Mouse (Mus musculus): ENCODE results near the gene Tusc2.
"Not testable (repeated sequence)": the region's sequence is repeated elsewhere in the genome, so short reads cannot be mapped to it uniquely, and the experiment has no call there.

Gene Tusc2

GRCm38 (mm10) chr9:107568331-107569261 is 5.5 kb downstream of the Tusc2 start:
- peak; percentile 73 to 80 for DNase-seq (ENCODE audit: low spot score in 2 of 2)

DNA sequence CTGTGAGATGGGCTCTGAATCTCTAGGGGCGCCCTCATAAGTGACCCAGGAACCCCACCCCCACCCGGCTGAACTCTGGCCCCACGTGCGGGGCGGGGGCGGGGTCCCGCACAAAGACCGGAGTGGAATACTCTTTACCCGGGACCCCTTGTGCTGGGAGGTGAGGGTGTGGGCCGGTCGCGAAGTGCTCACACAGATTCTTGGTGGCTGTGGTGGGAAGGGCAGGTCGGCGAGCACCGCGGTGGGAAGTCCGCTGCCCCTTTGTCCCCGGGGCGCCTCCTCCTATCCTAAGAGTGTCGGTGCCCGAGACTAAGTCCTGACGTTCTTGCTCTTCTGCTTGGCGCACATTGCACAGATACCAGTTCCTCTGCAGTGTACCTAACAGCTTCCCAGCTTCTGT is 6.2 kb downstream of the Tusc2 start:
- DNase-seq (ENCODE audit: low spot score in 2 of 2), result no peak

- no peak for DNase-seq (ENCODE audit: low spot score in 2 of 2)
Measured at GRCm38 (mm10) chr9:107570016-107570415, 7.0 kb downstream of the Tusc2 start.

- no peak for DNase-seq (ENCODE audit: low spot score in 2 of 2)
Measured at GRCm38 (mm10) chr9:107570845-107571244, 7.8 kb downstream of the Tusc2 start.

- DNase-seq (ENCODE audit: low spot score in 2 of 2), result no peak
Measured at GRCm38 (mm10) chr9:107571534-107572326, 8.7 kb downstream of the Tusc2 start.

DNA sequence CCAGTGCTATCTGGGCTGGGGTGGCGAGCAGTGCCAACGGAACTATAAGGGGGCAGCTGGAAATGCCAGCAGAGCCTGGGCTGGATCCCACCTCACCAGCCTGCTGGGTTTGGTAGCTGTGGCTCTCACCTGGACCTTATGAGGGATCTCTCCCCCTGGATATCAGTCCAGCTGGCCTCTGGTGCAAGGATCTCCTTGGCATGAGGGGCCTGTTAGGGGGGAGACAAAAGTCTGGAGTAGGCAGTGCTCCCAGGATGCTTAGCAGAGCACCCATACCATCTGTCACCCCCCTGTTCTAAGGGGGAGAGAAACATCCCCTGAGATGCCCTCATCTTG is 9.2 kb downstream of the Tusc2 start:
- DNase-seq (ENCODE audit: low spot score in 2 of 2), result no peak

GRCm38 (mm10) chr9:107573774-107574173 is 10.7 kb downstream of the Tusc2 start:
- not testable (repeated sequence) for DNase-seq (ENCODE audit: low spot score in 2 of 2)

DNA sequence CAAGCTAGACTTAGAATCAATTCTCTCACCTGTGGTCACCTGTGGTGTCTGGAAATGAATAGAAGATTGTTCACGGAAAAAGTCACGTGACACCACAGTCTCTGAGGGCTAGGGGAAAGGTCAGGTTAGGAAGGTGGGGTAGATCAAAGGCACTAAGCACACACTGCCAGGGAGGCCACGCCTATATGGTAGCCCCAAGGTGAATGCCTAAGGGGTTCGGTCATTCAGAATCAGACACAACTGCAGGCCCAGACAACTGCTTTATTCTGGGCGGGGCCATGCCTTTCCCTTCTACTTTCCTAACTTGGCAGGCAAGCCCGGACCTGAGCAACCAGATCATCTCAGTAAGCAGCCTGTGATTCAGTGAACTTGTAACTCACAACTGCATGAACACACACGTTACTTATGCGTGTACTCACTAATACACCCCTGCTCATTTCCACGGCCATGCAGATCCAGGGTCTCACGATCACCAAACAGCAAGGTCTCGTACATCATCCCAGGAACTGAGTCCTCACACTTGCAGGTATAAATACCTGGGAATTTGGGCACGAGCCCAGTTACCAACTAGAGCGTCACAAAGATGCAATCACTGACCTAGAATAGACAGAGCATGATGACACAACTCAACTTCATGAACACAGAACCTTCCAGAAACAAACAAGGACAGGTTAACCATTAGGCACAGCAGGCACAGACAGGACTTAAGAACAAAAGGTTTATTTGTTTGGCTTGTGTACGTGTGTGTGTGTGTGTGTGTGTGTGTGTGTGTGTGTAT is 12.7 kb downstream of the Tusc2 start:
- DNase-seq (ENCODE audit: low spot score in 2 of 2), result no peak

DNA sequence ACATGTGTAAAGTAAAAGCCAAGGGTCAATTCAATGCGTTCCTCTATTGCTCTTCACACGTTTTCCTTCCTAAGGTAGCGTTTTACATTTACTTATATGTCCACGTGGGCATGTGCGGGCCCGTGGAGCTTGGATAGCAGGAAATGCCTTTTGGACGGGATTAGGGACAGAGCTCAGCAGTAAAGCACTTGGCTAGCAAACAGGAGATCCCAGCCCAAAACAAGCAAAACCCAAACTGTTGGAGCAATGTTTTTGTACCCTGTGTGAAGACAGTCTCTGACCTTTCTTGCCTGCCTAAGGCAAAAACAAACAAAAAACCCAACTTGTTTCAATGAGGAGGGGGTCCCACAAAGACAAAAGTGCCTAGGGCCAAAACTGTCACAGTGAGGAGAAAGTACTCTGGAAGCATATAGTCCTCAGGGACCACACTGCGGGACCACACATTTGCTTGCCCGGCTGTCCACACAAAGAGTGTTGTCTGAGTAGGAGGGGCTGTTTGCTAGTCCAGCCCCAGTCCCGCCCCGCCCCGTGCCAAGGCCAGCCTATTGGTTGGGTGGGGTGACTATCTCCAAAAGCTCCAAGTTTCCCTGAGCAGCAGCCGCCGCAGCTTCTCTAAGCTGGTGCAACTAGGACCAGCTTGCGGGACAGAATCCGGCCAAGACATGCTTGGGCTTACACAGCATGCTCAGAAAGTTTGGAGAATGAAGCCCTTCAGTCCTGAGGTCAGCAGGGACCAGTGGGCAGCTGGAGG is 13.5 kb downstream of the Tusc2 start, which contains the start of gene Hyal1:
Gene Hyal1, plus strand, starts transcription at position 571 of the 751 bp plus-strand sequence.
- no peak for DNase-seq (ENCODE audit: low spot score in 2 of 2)

GRCm38 (mm10) chr9:107577871-107578270 is 14.8 kb downstream of the Tusc2 start:
- no peak for DNase-seq (ENCODE audit: low spot score in 2 of 2)

DNA sequence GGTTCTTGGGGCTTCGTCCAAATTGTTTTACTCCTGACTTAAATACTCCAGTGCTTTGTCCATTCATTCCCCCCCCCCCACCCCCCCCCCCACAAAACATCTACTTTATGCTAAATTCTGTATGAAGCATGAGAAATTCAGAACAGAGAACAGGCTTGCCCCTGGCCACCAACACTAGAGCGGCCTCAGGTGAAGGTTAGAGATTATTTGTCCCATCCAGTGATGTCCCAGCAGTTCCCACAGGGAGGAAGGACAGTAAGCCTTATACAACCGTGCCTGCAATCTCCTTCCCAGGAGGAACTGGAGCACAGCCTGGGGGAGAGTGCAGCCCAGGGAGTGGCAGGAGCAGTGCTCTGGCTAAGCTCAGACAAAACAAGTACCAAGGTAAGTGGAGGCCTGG is 15.5 kb downstream of the Tusc2 start, which contains the start of gene Naa80:
Gene Naa80, plus strand, starts transcription at position 301 of the 400 bp plus-strand sequence.
- no peak for DNase-seq (ENCODE audit: low spot score in 2 of 2)

DNA sequence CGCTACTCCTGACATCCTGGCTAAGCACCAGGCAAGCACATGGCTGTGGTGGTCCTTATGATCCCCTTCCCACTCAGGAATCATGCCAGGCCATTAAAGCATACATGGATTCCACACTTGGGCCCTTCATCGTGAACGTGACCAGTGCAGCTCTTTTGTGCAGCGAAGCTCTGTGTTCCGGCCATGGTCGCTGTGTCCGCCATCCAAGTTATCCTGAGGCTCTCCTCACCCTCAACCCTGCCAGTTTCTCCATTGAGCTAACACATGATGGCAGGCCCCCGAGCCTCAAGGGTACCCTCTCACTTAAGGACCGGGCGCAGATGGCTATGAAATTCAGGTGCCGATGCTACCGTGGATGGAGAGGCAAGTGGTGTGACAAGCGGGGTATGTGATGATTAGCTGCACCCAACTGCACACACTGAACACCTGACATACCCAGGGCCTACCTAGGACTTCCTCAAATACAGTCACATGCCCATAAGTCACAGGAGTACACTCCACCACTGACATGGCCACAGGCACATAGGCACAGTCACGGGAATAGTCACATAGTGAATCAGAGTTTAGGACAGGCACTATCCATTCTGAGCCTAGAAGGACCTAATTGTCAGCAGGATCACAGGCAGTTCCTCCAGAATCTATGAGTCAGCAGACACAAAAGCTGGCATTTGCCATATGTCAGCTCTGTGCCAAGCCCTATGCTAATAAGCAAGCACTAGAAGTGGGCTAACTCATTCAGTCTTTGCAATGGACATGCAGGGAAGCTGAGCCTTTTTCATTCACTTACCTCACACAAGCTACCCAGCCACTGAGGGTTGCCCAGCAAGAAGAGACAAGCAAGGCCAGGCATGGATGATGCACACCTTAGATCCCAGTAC is 16.2 kb downstream of the Tusc2 start:
- DNase-seq (ENCODE audit: low spot score in 2 of 2), result no peak

DNA sequence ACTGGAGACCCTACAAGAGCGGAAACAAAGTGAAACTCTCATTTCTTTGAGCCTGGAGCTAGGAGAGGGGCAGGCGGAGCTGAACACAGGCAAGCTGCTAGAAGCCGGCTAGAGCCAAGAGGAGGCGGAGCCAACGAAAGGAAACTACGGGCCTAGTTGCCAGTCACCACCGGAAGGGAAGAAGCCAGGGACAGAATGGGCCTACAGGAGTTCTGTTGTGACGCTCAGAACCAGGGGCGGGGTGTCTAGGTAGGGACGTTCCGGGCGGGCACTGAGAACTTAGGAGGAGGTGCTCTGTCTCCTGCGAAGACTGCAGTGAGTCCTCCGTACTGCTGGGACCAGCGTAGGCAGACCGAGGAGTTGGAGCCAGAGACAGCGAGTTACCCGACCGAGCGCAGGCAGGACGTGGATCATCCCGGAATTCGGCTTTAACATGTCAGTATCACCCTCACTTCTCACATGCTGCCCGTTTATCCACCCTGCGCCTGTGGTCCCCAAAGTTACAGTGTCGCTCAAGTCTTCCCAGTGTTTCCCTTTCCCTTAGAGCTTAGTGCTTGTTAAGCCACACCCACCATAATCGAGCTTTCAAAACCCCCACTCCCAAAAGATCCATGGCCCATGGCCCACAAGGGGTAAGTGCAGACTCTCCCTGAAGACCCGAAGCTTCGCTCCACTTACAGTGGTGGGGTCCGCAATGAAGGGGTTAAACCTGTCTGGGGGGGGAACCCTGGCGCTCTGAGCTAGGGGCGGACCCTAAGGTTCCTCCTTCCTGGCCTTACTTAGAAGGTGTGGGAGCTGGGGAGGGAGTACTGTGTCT is 17.7 kb downstream of the Tusc2 start, which contains the start of gene Hyal3:
Gene Hyal3, plus strand, starts transcription at position 318 of the 817 bp plus-strand sequence.
- DNase-seq (ENCODE audit: low spot score in 2 of 2), result peak; percentile 89 to 94

GRCm38 (mm10) chr9:107581584-107581983 is 18.5 kb downstream of the Tusc2 start:
- DNase-seq (ENCODE audit: low spot score in 2 of 2), result no peak

DNA sequence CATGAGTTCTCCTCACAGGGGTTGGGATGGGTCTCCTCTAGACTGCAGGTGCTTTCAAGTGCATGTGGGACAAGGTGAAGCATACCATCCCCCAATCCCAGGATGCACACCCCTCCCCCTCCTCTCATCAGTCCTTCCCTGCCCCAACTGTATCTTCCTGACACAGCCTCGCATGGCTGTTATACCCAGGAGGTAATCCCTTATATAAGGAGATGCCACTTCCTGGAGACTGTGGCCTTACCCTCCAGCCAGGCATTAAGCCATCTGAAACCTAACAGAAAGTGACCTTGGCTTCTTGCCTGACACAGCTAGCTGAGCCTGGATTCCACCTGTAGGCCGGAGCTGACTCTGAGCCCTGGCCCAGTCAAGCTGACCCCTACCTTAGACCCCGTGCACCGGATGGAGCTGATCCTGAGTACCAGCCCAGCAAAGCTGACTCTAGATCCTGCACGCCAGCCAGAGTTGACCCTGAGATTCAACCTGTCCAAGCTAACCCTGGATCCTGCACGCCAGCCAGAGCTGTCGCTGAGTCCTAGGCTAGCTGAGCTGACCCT is 19.5 kb downstream of the Tusc2 start:
- no peak for DNase-seq (ENCODE audit: low spot score in 2 of 2)

GRCm38 (mm10) chr9:107583174-107583573 is 20.1 kb downstream of the Tusc2 start:
- no peak for DNase-seq (ENCODE audit: low spot score in 2 of 2)

GRCm38 (mm10) chr9:107586504-107586903 is 23.4 kb downstream of the Tusc2 start:
- DNase-seq (ENCODE audit: low spot score in 2 of 2), result no peak

DNA sequence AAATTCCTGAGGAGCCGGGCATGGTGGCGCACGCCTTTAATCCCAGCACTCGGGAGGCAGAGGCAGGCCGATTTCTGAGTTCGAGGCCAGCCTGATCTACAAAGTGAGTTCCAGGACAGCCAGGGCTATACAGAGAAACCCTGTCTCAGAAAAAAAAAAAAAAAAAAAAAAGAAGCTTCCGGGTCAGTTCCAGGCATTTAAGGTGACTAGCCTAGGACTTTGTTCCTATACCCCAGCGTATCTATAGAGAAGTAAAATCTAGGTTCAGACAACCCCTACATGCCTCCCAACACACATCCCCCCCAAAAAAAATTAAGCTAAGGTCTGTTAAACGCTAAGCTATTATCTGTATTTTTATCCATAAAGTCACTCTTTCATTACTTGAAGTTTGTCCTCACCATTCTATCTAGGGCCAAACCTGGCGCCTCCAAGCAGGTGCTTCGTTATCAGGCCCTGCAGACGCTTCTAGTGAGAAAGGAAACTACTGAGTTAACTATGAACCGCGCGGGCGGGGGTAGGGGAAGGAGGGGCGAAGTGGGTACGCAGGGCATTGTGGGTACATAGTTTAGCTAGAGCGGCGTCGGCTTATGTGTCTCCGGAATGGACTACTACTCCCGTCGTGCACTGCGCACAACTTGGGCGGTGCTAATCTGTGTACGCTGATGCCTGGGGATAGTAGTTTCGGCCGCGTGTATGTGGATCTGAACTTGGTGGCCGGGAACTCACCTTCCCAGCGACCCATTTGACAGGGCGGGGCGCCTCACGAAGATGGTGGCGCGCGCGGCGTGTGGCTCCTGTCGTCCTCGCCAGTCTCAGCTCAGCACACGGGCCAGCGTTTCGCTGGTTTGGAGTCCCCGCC is 24.1 kb downstream of the Tusc2 start, which contains the start of gene Ifrd2:
Gene Ifrd2, plus strand, starts transcription at position 669 of the 859 bp plus-strand sequence.
- DNase-seq (ENCODE audit: low spot score in 2 of 2), result peak; percentile 97 to 99

Measured in frontal cortex, postnatal 36 days (tissue).